Mouse (Mus musculus) forebrain, embryonic 16.5 days (tissue): ENCODE data around the gene Padi2. TPM values are rescaled to one million over a fixed set of nuclear protein-coding genes. Genes with fewer than 3 reads are reported as not detected.

ENCODE experiments used
- ATAC-seq: fragments of 200-750 bp; cut with Nextera tagmentation; 2 replicates; pipeline ENCODE4 v1.8.0; 2017; ENCODE audit warnings: mild to moderate bottlenecking, moderate library complexity
- H3K27ac ChIP-seq: fragments of 300-500 bp; sonication (generic); 2 replicates; pipeline ENCODE4 v1.5.1; 2014; ENCODE audit warnings: low read length, control low read depth
- H3K27me3 ChIP-seq: fragments of 300-500 bp; sonication (generic); replicated peaks from 2 replicates; pipeline ENCODE4 v1.6.1; 2014; ENCODE audit warnings: low read length; ENCODE audit not compliant: control insufficient read depth, insufficient read depth
- H3K36me3 ChIP-seq: fragments of 300-500 bp; sonication (generic); 2 replicates; pipeline ENCODE4 v1.6.1; 2014; ENCODE audit not compliant: control insufficient read depth, insufficient read depth
- H3K4me1 ChIP-seq: fragments of 300-500 bp; sonication (generic); replicated peaks from 2 replicates; pipeline ENCODE4 v1.6.1; 2014; ENCODE audit warnings: low read length; ENCODE audit not compliant: control insufficient read depth, insufficient read depth
- H3K4me2 ChIP-seq: fragments of 300-500 bp; sonication (generic); 2 replicates; pipeline ENCODE4 v1.6.1; 2014; ENCODE audit warnings: mild to moderate bottlenecking, low read length, control low read depth
- H3K4me3 ChIP-seq: fragments of 300-500 bp; sonication (generic); replicated peaks from 2 replicates; pipeline ENCODE4 v1.5.1; 2014; ENCODE audit warnings: mild to moderate bottlenecking, low read length, control low read depth
- H3K9ac ChIP-seq: fragments of 300-500 bp; sonication (generic); replicated peaks from 2 replicates; pipeline ENCODE4 v1.6.1; 2014; ENCODE audit warnings: low read depth, low read length, control low read depth
- H3K9me3 ChIP-seq: fragments of 300-500 bp; sonication (generic); 2 replicates; pipeline ENCODE4 v1.6.1; 2016; ENCODE audit warnings: low read length; ENCODE audit not compliant: control insufficient read depth
- WGBS: fragments of 180-500 bp; shearing (Covaris S2); extraction: QIAGEN DNeasy Blood & Tissue Kit; methylation state at CpG from one replicate; pipeline ENCODE4 v1.1.7; 2014; 5-methylcytosine and 5-hydroxymethylcytosine counted together
- polyA plus RNA-seq: library from polyadenylated mRNA; unstranded; fragments of >200 nt; fragmentation: Nextera tagmentation; extraction: Ambion mirVana; gene quantifications from 2 replicates; pipeline ENCODE4 v1.2.1, GENCODE M21; 2015

Gene Padi2
- polyA plus RNA-seq, 1 experiment from 2014 or later, result 1.0 TPM

GRCm38 (mm10) chr4:140959715-140960479, 53.8 kb downstream of the Padi2 start:
- 83% methylated on average over 10 of the region's 10 CpGs for WGBS
- no peak overlapping the region for H3K4me3 ChIP-seq
- H3K4me2 ChIP-seq, result no peak overlapping the region
- no peak overlapping the region for H3K9ac ChIP-seq
- H3K9me3 ChIP-seq, result no peaks in the 10 kb centered on the region
- no peak for ATAC-seq
- H3K27ac ChIP-seq, result no peak overlapping the region
- H3K27me3 ChIP-seq, result no peaks in the 10 kb centered on the region
- H3K4me1 ChIP-seq, result peaks cover 27% of the 10 kb centered on the region
- H3K36me3 ChIP-seq, result no peaks in the 10 kb centered on the region

GRCm38 (mm10) chr4:140960781-140961466, 54.8 kb downstream of the Padi2 start, which contains the start of gene Sdhb:
Sdhb (plus strand) TSS chr4:140961203.
- H3K4me1 ChIP-seq, result peaks cover 27% of the 10 kb centered on the region
- peak within 1 kb of the TSS; percentile 81 for H3K27ac ChIP-seq
- H3K27me3 ChIP-seq, result no peaks in the 10 kb centered on the region
- no peaks in the 10 kb centered on the region for H3K36me3 ChIP-seq
- H3K4me2 ChIP-seq, result peak within 1 kb of the TSS; percentile 73
- peak within 1 kb of the TSS; percentile 75 for H3K4me3 ChIP-seq
- WGBS, result 2% methylated on average over 37 of the region's 37 CpGs
- no peaks in the 10 kb centered on the region for H3K9me3 ChIP-seq
- H3K9ac ChIP-seq, result peak within 1 kb of the TSS; percentile 94
- peak; percentile 96 for ATAC-seq

- peak overlapping the region; percentile 94 for H3K9ac ChIP-seq
- H3K9me3 ChIP-seq, result no peaks in the 10 kb centered on the region
- peak; percentile 4 for ATAC-seq
- peak overlapping the region; percentile 81 for H3K27ac ChIP-seq
- no peaks in the 10 kb centered on the region; the same call in 1 of the 2 replicates for H3K36me3 ChIP-seq
- peak overlapping the region; percentile 75 for H3K4me3 ChIP-seq
- under 1% methylated on average over 38 of the region's 38 CpGs for WGBS
- H3K27me3 ChIP-seq, result no peaks in the 10 kb centered on the region
- H3K4me2 ChIP-seq, result peak overlapping the region; percentile 56
- H3K4me1 ChIP-seq, result peaks cover 27% of the 10 kb centered on the region
Measured at GRCm38 (mm10) chr4:140961467-140962206, 55.5 kb downstream of the Padi2 start.

GRCm38 (mm10) chr4:140962207-140962909, 56.2 kb downstream of the Padi2 start:
- no peaks in the 10 kb centered on the region for H3K27me3 ChIP-seq

GRCm38 (mm10) chr4:140962950-140963349, 56.8 kb downstream of the Padi2 start:
- H3K27ac ChIP-seq, result no peak overlapping the region
- H3K9me3 ChIP-seq, result no peaks in the 10 kb centered on the region
- no peak overlapping the region for H3K4me2 ChIP-seq
- WGBS, result 38% methylated on average over 5 of the region's 5 CpGs
- H3K27me3 ChIP-seq, result no peaks in the 10 kb centered on the region
- peak overlapping the region; percentile 24; the same call in 1 of the 2 replicates for H3K9ac ChIP-seq
- no peak overlapping the region for H3K4me3 ChIP-seq
- peaks cover 3% of the 10 kb centered on the region; the same call in 1 of the 2 replicates for H3K36me3 ChIP-seq
- H3K4me1 ChIP-seq, result peaks cover 25% of the 10 kb centered on the region
- no peak for ATAC-seq

More at GRCm38 (mm10) chr4:140962207-140962909, 56.2 kb downstream of the Padi2 start:
- H3K4me2 ChIP-seq, result peak overlapping the region; percentile 56
- no peak for ATAC-seq
- H3K9me3 ChIP-seq, result no peaks in the 10 kb centered on the region
- 76% methylated on average over 8 of the region's 8 CpGs for WGBS
- peak overlapping the region; percentile 75 for H3K4me3 ChIP-seq
- no peak overlapping the region for H3K27ac ChIP-seq
- H3K9ac ChIP-seq, result peak overlapping the region; percentile 94
- H3K4me1 ChIP-seq, result peaks cover 25% of the 10 kb centered on the region
- no peaks in the 10 kb centered on the region; the same call in 1 of the 2 replicates for H3K36me3 ChIP-seq

- Histone ChIP-seq H3K9me3 (no peaks in the 10 kb centered on the region), H3K9ac (no peak overlapping the region), H3K4me2 (no peak overlapping the region), H3K36me3 (peaks cover 3% of the 10 kb centered on the region; the same call in 1 of the 2 replicates), H3K27me3 (no peaks in the 10 kb centered on the region), H3K4me3 (no peak overlapping the region), H3K27ac (no peak overlapping the region), H3K4me1 (peaks cover 25% of the 10 kb centered on the region)
- ATAC-seq, result no peak
- 81% methylated on average over 9 of the region's 9 CpGs for WGBS
Measured at GRCm38 (mm10) chr4:140963941-140964597, 57.9 kb downstream of the Padi2 start.

GRCm38 (mm10) chr4:140964620-140965019, 58.5 kb downstream of the Padi2 start:
- Histone ChIP-seq H3K9ac (no peak overlapping the region), H3K4me2 (no peak overlapping the region), H3K27me3 (no peaks in the 10 kb centered on the region), H3K36me3 (peaks cover 3% of the 10 kb centered on the region; the same call in 1 of the 2 replicates), H3K4me1 (peaks cover 25% of the 10 kb centered on the region), H3K4me3 (no peak overlapping the region), H3K27ac (no peak overlapping the region), H3K9me3 (no peaks in the 10 kb centered on the region)
- 6% methylated on average over 7 of the region's 7 CpGs for WGBS
- ATAC-seq, result no peak

GRCm38 (mm10) chr4:140967386-140968159, 61.4 kb downstream of the Padi2 start:
- no peak overlapping the region for H3K4me2 ChIP-seq
- H3K27me3 ChIP-seq, result no peaks in the 10 kb centered on the region
- no peak for ATAC-seq
- H3K4me1 ChIP-seq, result peaks cover 12% of the 10 kb centered on the region
- WGBS, result 87% methylated on average over 11 of the region's 11 CpGs
- H3K4me3 ChIP-seq, result no peak overlapping the region
- H3K9ac ChIP-seq, result no peak overlapping the region
- H3K9me3 ChIP-seq, result no peaks in the 10 kb centered on the region
- no peak overlapping the region for H3K27ac ChIP-seq
- H3K36me3 ChIP-seq, result peaks cover 9% of the 10 kb centered on the region
